In genomic region chr1:182071922-182072321, GRCm38 (mm10) we compare ENCODE assay signal across 15 mouse cellular contexts.
"Had no signal": no experiment of that assay in that cellular context is flagged by ENCODE, and none has a peak within 500 bp of the region (broad histone marks: within the 10 kb centered on the region; RNA-seq: fewer than 3 reads in every experiment).

No protein-coding gene starts in this region.

- H3K27ac ChIP-seq: left cerebral cortex, adult 2 months; limb, embryonic 10.5 days; liver, embryonic 15.5 days; midbrain, embryonic 13.5 days; neural tube, embryonic 15.5 days had no signal

- H3K4me1 ChIP-seq: limb, embryonic 10.5 days; liver, embryonic 15.5 days; midbrain, embryonic 13.5 days had no signal

- H3K4me2 ChIP-seq: liver, embryonic 11.5 days; liver, embryonic 15.5 days; midbrain, embryonic 13.5 days; neural tube, embryonic 15.5 days had no signal

- H3K9ac ChIP-seq: liver, embryonic 15.5 days; midbrain, embryonic 13.5 days; neural tube, embryonic 15.5 days had no signal

- DNase-seq: kidney, postnatal 10 days; lung, adult 2 months; lung, postnatal 10 days; lung, postnatal 4 days; right cerebral cortex, postnatal 4 days; spleen, adult 18-20 months; thymus, adult 2 months; thymus, postnatal 25 days had no signal

- H3K4me3 ChIP-seq: left cerebral cortex, adult 2 months; limb, embryonic 10.5 days; liver, embryonic 15.5 days; midbrain, embryonic 13.5 days; myocyte; neural tube, embryonic 15.5 days had no signal

- H3K27me3 ChIP-seq: liver, embryonic 15.5 days; midbrain, embryonic 13.5 days; neural tube, embryonic 15.5 days had no signal

- ATAC-seq: midbrain, embryonic 13.5 days had no signal

- H3K9me3 ChIP-seq: limb, embryonic 10.5 days; liver, embryonic 15.5 days; midbrain, embryonic 13.5 days; neural tube, embryonic 15.5 days had no signal

- H3K36me3 ChIP-seq: limb, embryonic 10.5 days; liver, embryonic 15.5 days; midbrain, embryonic 13.5 days; neural tube, embryonic 15.5 days had no signal
